ENCODE assay signal across 8 mouse cellular contexts in the genomic region with DNA sequence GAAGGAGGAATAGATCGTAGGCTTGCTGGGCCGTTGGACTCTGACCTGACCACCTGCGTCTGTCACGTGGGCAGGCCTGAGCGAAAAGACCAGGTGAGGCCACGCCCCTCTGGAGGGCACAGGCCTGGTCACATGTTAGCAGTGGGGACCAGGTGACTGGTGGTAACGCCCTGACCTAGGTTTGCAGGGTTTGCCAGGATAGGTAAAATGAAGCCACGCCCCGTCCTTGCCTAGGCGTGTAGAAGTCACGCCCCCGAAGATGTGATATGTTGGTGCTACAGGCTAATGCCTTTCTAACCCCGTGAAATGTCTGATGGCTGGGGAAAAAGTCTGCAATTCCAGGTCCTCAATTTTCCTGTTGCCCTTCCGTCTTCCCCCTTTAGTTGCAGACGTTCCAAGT. TPM values are rescaled to one million over a fixed set of nuclear protein-coding genes. Genes with fewer than 3 reads are reported as not detected.
DNase-seq lines count a peak whose midpoint lies in the region; ATAC-seq and TF ChIP-seq lines count a peak whose summit lies in the region.

No protein-coding gene starts in this region.

- peak overlapping the region; percentile 58 for H3K4me3 ChIP-seq in heart, adult 2 months
- H3K4me3 ChIP-seq in MEL (ENCODE audit: control insufficient read depth in 1 of 2, insufficient read depth in 1 of 2, low read depth in 2 of 2, low read length in 2 of 2): peak overlapping the region; percentile 75 to 81
- H3K4me3 ChIP-seq in forebrain, embryonic 12.5 days (replicated peaks): peak overlapping the region; percentile 56
- H3K4me3 ChIP-seq in kidney, embryonic 15.5 days (replicated peaks): peak overlapping the region; percentile 58

- peaks cover 8% of the 10 kb centered on the region for H3K4me1 ChIP-seq in heart, adult 2 months (ENCODE audit: control insufficient read depth, insufficient read depth, low read length)
- H3K4me1 ChIP-seq in MEL (ENCODE audit: control insufficient read depth in 1 of 2, insufficient read depth in 2 of 2, low read length in 2 of 2): peaks cover 0 to 21% of the 10 kb centered on the region in 2 experiments; a peak in 3 of 4 replicates
- peaks cover 24% of the 10 kb centered on the region for H3K4me1 ChIP-seq in forebrain, embryonic 12.5 days
- H3K4me1 ChIP-seq in kidney, embryonic 15.5 days: peaks cover 29% of the 10 kb centered on the region

- TF ChIP-seq CTCF in heart, adult 2 months (IDR thresholded peaks at IDR 0.05): no peak
- TF ChIP-seq CTCF in MEL (IDR thresholded peaks at IDR 0.05 in 2 of 3, conservative IDR thresholded peaks at IDR 0.05 in 1 of 3; ENCODE audit: control insufficient read depth in 1 of 3, insufficient read depth in 1 of 3, low read depth in 2 of 3, low read length in 3 of 3, poor library complexity in 1 of 3, severe bottlenecking in 1 of 3): no peak

- TF ChIP-seq POLR2A in heart, adult 2 months (IDR thresholded peaks at IDR 0.05; ENCODE audit: insufficient read depth, low read depth, low read length): no peak
- no peak for TF ChIP-seq POLR2A in MEL (IDR thresholded peaks at IDR 0.05; ENCODE audit: control insufficient read depth in 1 of 2, insufficient read depth in 1 of 2, low read depth in 1 of 2, low read length in 2 of 2, poor library complexity in 1 of 2)

- H3K36me3 ChIP-seq in heart, adult 2 months (ENCODE audit: control insufficient read depth, insufficient read depth, low read length): no peaks in the 10 kb centered on the region
- H3K36me3 ChIP-seq in MEL (ENCODE audit: control insufficient read depth in 1 of 2, insufficient read depth in 2 of 2, low read length in 2 of 2): peaks cover 0 to 9% of the 10 kb centered on the region in 2 experiments; a peak in 2 of 4 replicates
- H3K36me3 ChIP-seq in forebrain, embryonic 12.5 days (replicated peaks): no peaks in the 10 kb centered on the region; the same call in 1 of the 2 replicates
- peaks cover 9% of the 10 kb centered on the region; the same call in 1 of the 2 replicates for H3K36me3 ChIP-seq in kidney, embryonic 15.5 days

- peak overlapping the region; percentile 89; the same call in 1 of the 2 replicates for H3K27ac ChIP-seq in heart, adult 2 months
- no peak overlapping the region; the same call in 1 of the 2 replicates for H3K27ac ChIP-seq in MEL (ENCODE audit: control insufficient read depth, low read depth, low read length)
- no peak overlapping the region for H3K27ac ChIP-seq in forebrain, embryonic 12.5 days
- H3K27ac ChIP-seq in kidney, embryonic 15.5 days: peak overlapping the region; percentile 85

- intact Hi-C loops in heart, adult 2 months (cut with DNase I): no loop called here
- intact Hi-C loops in heart, postnatal 25 days (cut with DNase I): loop anchor here (1.0 to 5.0 kb wide), 2 partner anchors 16 to 79 kb away; no protein-coding TSS in a partner anchor

- 9% methylated on average over 15 of the region's 15 CpGs for WGBS in heart, adult 2 months
- 1% methylated on average over 15 of the region's 15 CpGs for WGBS in forebrain, embryonic 12.5 days
- 2% methylated on average over 15 of the region's 15 CpGs for WGBS in kidney, embryonic 15.5 days

- no peaks in the 10 kb centered on the region for H3K9me3 ChIP-seq in MEL (replicated peaks; ENCODE audit: insufficient read depth, low read length)
- H3K9me3 ChIP-seq in forebrain, embryonic 12.5 days: no peaks in the 10 kb centered on the region
- H3K9me3 ChIP-seq in kidney, embryonic 15.5 days (replicated peaks): no peaks in the 10 kb centered on the region

- peak overlapping the region; percentile 63 for H3K9ac ChIP-seq in heart, adult 2 months (ENCODE audit: low read depth, low read length)
- peak overlapping the region; percentile 80 for H3K9ac ChIP-seq in MEL (ENCODE audit: control insufficient read depth, low read depth, low read length, poor library complexity, severe bottlenecking)
- peak overlapping the region; percentile 75 for H3K9ac ChIP-seq in forebrain, embryonic 12.5 days
- peak overlapping the region; percentile 69 for H3K9ac ChIP-seq in kidney, embryonic 15.5 days

- H3K4me2 ChIP-seq in forebrain, embryonic 12.5 days: peak overlapping the region; percentile 92
- H3K4me2 ChIP-seq in kidney, embryonic 15.5 days: peak overlapping the region; percentile 85

- DNase-seq in heart, adult 2 months: peak in 1 of 2 experiments; percentile 16
- DNase-seq in heart, postnatal 25 days (ENCODE audit: low spot score): no peak
- DNase-seq in MEL (ENCODE audit: low read depth, low spot score): no peak
- peak; percentile 86 for DNase-seq in lung, postnatal 10 days
- DNase-seq in testis, postnatal 14 days (ENCODE audit: low spot score): peak; percentile 83
- DNase-seq in layer of hippocampus, adult 11-12 months (ENCODE audit: low spot score): no peak

- H3K79me2 ChIP-seq in heart, adult 2 months (replicated peaks; ENCODE audit: control insufficient read depth, insufficient read depth, low read length): no peaks in the 10 kb centered on the region
- no peaks in the 10 kb centered on the region; the same call in 1 of the 2 replicates for H3K79me2 ChIP-seq in MEL (ENCODE audit: control insufficient read depth, insufficient read depth, low read length, poor library complexity)

- no peak for TF ChIP-seq RAD21 in MEL (IDR thresholded peaks at IDR 0.05; ENCODE audit: low read depth, low read length)

- no peak for TF ChIP-seq EP300 in heart, adult 2 months (IDR thresholded peaks at IDR 0.05; ENCODE audit: insufficient read depth, low read depth, low read length)
- no peak for TF ChIP-seq EP300 in MEL (IDR thresholded peaks at IDR 0.05; ENCODE audit: low read depth in 1 of 2, low read length in 2 of 2)

- ATAC-seq in forebrain, embryonic 12.5 days (ENCODE audit: low FRiP score): peak; percentile 30
- ATAC-seq in kidney, embryonic 15.5 days (replicated peaks; ENCODE audit: low FRiP score): peak; percentile 72

- H3K27me3 ChIP-seq in heart, adult 2 months (ENCODE audit: control insufficient read depth, insufficient read depth, low read length): no peaks in the 10 kb centered on the region
- H3K27me3 ChIP-seq in MEL (ENCODE audit: control insufficient read depth in 1 of 2, insufficient read depth in 2 of 2, low read length in 2 of 2): no peaks in the 10 kb centered on the region
- H3K27me3 ChIP-seq in forebrain, embryonic 12.5 days: peaks cover 54% of the 10 kb centered on the region
- peaks cover 36% of the 10 kb centered on the region for H3K27me3 ChIP-seq in kidney, embryonic 15.5 days

TF ChIP-seq in MEL, 35 proteins besides CTCF, POLR2A, EP300 and RAD21 (continues in another document):
- TF ChIP-seq CHD2 (IDR thresholded peaks at IDR 0.05; ENCODE audit: low read length) (no peak), TBP (IDR thresholded peaks at IDR 0.05; ENCODE audit: low read depth, low read length) (no peak), ZNF384 (IDR thresholded peaks at IDR 0.05; ENCODE audit: low read depth, low read length) (no peak), MYB (IDR thresholded peaks at IDR 0.05; ENCODE audit: low read depth, low read length) (no peak), GATA1 (IDR thresholded peaks at IDR 0.05; ENCODE audit: low read depth, low read length) (no peak)

RNA-seq across cellular contexts. Expression of a gene that starts 0.4 kb away (rescaled TPM):
- 1 to 10 TPM; 2.0 TPM for total RNA-seq in heart, adult 2 months (2021)
- 2.3 and 2.4 TPM in 2 replicates for polyA plus RNA-seq in heart, adult 2 months (2012; rRNA removed)
- total RNA-seq in heart, postnatal 25 days (2021): 1 to 10 TPM; 2.0 to 2.1 TPM
- 10.5 and 11.5 TPM in 2 replicates for total RNA-seq in MEL (2012; rRNA removed)
- polyA plus RNA-seq in MEL (2012; ENCODE audit: insufficient read depth in 1 of 2, insufficient read length in 2 of 2, low read depth in 1 of 2, low replicate concordance in 2 of 2, missing spikeins in 1 of 2): 10 to 100 TPM in 1 of 2 experiments, not detected in 1; 17.5 TPM
- 16.1 and 18.2 TPM in 2 replicates for polyA plus RNA-seq in forebrain, embryonic 12.5 days (2016; fragmentation: Nextera tagmentation; extraction: Ambion mirVana)
- polyA plus RNA-seq in kidney, embryonic 15.5 days (2015; fragmentation: Nextera tagmentation; extraction: Ambion mirVana): 25.3 and 27.0 TPM in 2 replicates

RNA-seq across cellular contexts. Expression of a gene that starts 12.3 kb away (rescaled TPM):
- 10 to 100 TPM; 10.4 to 19.0 TPM for total RNA-seq in heart, adult 2 months (2021)
- polyA plus RNA-seq in heart, adult 2 months (2012; rRNA removed): 13.1 and 17.3 TPM in 2 replicates
- total RNA-seq in heart, postnatal 25 days (2021): 10 to 100 TPM; 13.8 to 17.2 TPM
- 49.6 and 72.7 TPM in 2 replicates for total RNA-seq in MEL (2012; rRNA removed)
- 10 to 100 TPM in 1 of 2 experiments, not detected in 1; 41.6 TPM for polyA plus RNA-seq in MEL (2012; ENCODE audit: insufficient read depth in 1 of 2, insufficient read length in 2 of 2, low read depth in 1 of 2, low replicate concordance in 2 of 2, missing spikeins in 1 of 2)
- 4.8 and 4.9 TPM in 2 replicates for polyA plus RNA-seq in forebrain, embryonic 12.5 days (2016; fragmentation: Nextera tagmentation; extraction: Ambion mirVana)
- 9.6 TPM in 2 replicates for polyA plus RNA-seq in kidney, embryonic 15.5 days (2015; fragmentation: Nextera tagmentation; extraction: Ambion mirVana)

RNA-seq across cellular contexts. Expression of a gene that starts 21.3 kb away (rescaled TPM):
- total RNA-seq in heart, adult 2 months (2021): 10 to 100 TPM; 38.1 to 50.5 TPM
- 33.7 and 46.3 TPM in 2 replicates for polyA plus RNA-seq in heart, adult 2 months (2012; rRNA removed)
- total RNA-seq in heart, postnatal 25 days (2021): 10 to 100 TPM; 45.2 to 48.2 TPM
- 105 TPM in 2 replicates for total RNA-seq in MEL (2012; rRNA removed)
- polyA plus RNA-seq in MEL (2012; ENCODE audit: insufficient read depth in 1 of 2, insufficient read length in 2 of 2, low read depth in 1 of 2, low replicate concordance in 2 of 2, missing spikeins in 1 of 2): 100 to 1,000 TPM in 1 of 2 experiments, not detected in 1; 109 TPM
- polyA plus RNA-seq in forebrain, embryonic 12.5 days (2016; fragmentation: Nextera tagmentation; extraction: Ambion mirVana): 117 and 124 TPM in 2 replicates
- 125 and 129 TPM in 2 replicates for polyA plus RNA-seq in kidney, embryonic 15.5 days (2015; fragmentation: Nextera tagmentation; extraction: Ambion mirVana)

RNA-seq across cellular contexts. Expression of a gene that starts 21.4 kb away (rescaled TPM):
- 100 to 1,000 TPM; 591 to 662 TPM for total RNA-seq in heart, adult 2 months (2021)
- polyA plus RNA-seq in heart, adult 2 months (2012; rRNA removed): 464 and 584 TPM in 2 replicates
- total RNA-seq in heart, postnatal 25 days (2021): 100 to 1,000 TPM; 650 to 659 TPM
- total RNA-seq in MEL (2012; rRNA removed): 502 and 643 TPM in 2 replicates
- 100 to 1,000 TPM; 679 to 773 TPM for polyA plus RNA-seq in MEL (2012; ENCODE audit: insufficient read depth in 1 of 2, insufficient read length in 2 of 2, low read depth in 1 of 2, low replicate concordance in 2 of 2, missing spikeins in 1 of 2)
- 1,271 and 1,280 TPM in 2 replicates for polyA plus RNA-seq in forebrain, embryonic 12.5 days (2016; fragmentation: Nextera tagmentation; extraction: Ambion mirVana)
- 808 and 824 TPM in 2 replicates for polyA plus RNA-seq in kidney, embryonic 15.5 days (2015; fragmentation: Nextera tagmentation; extraction: Ambion mirVana)

RNA-seq across cellular contexts. Expression of a gene that starts 21.6 kb away (rescaled TPM):
- total RNA-seq in heart, adult 2 months (2021): 1 to 10 TPM; 1.3 to 2.1 TPM
- polyA plus RNA-seq in heart, adult 2 months (2012; rRNA removed): not detected in 2 replicates
- total RNA-seq in heart, postnatal 25 days (2021): not detected
- total RNA-seq in MEL (2012; rRNA removed): 3.9 and 4.7 TPM in 2 replicates
- polyA plus RNA-seq in MEL (2012; ENCODE audit: insufficient read depth in 1 of 2, insufficient read length in 2 of 2, low read depth in 1 of 2, low replicate concordance in 2 of 2, missing spikeins in 1 of 2): not detected
- polyA plus RNA-seq in forebrain, embryonic 12.5 days (2016; fragmentation: Nextera tagmentation; extraction: Ambion mirVana): not detected in 2 replicates
- polyA plus RNA-seq in kidney, embryonic 15.5 days (2015; fragmentation: Nextera tagmentation; extraction: Ambion mirVana): not detected in 2 replicates

Comparison
In these comparisons a context has a peak if more than half of its experiments do, and no peak if none do; other contexts are left out.
1. DNase-seq: peak in lung, postnatal 10 days (single experiment) and testis, postnatal 14 days (single experiment); none in heart, postnatal 25 days (single experiment), MEL (single experiment) and layer of hippocampus, adult 11-12 months (single experiment).
2. H3K27ac ChIP-seq: peak in heart, adult 2 months (single experiment) and kidney, embryonic 15.5 days (single experiment); none in MEL (single experiment) and forebrain, embryonic 12.5 days (single experiment).
3. Peak in every context shown above with its lines, with median percentiles within 50 percentile points of each other: H3K4me3 ChIP-seq and H3K9ac ChIP-seq.